Mouse (Mus musculus) hematopoietic stem cell, adult 5-6 weeks (primary cell): Measurements from ENCODE around the gene Acp7. TPM values are rescaled to one million over a fixed set of nuclear protein-coding genes. Genes with fewer than 3 reads are reported as not detected.
"Not testable (repeated sequence)": the region's sequence is repeated elsewhere in the genome, so short reads cannot be mapped to it uniquely, and the experiment has no call there.

Experiments used
- ATAC-seq, 2 experiments: fragments of 125-278 bp in 1 of 2; replicated peaks in 1 of 2; 2 replicates each; pipeline ENCODE4 v1.8.0; 2016 to 2017; ENCODE audit warnings: inconsistent platforms in 2 of 2, mild to moderate bottlenecking in 2 of 2, moderate number of reproducible peaks in 2 of 2, low read depth in 1 of 2, moderate TSS enrichment in 1 of 2; ENCODE audit not compliant: low FRiP score in 2 of 2, poor library complexity in 2 of 2, severe bottlenecking in 2 of 2, insufficient read depth in 1 of 2, low TSS enrichment in 1 of 2
- total RNA-seq: library from RNA; stranded (forward); fragments of 172-1452, 232-1000 nt; gene quantifications from 2 replicates; pipeline ENCODE4 v1.2.3, GENCODE M21; 2017

Acp7 gene
- total RNA-seq, 1 experiment from 2014 or later: not detected

GRCm38 (mm10) chr7:28619098-28619715, 11.9 kb downstream of the Acp7 start:
- ATAC-seq: no peak

DNA sequence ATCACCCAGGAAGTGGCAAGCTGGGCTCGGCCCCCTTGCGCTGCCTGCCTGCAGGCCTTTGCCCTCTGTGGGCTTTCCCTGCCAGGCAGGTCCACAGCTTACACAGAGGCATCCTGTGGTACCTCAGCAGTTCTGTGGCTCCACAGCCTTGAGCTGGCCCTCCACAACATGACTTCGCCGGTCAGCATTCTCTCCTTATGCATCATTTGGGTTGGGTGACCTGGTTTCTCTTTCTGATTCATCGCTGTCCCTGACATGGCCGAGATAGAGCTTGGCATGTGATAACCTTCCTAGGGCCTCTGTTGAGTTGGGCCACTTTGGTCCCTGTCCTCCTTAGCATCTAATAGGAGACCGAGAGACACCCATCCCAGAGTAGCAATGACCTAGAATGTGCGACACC, 25.2 kb downstream of the Acp7 start:
- ATAC-seq: no peak

DNA sequence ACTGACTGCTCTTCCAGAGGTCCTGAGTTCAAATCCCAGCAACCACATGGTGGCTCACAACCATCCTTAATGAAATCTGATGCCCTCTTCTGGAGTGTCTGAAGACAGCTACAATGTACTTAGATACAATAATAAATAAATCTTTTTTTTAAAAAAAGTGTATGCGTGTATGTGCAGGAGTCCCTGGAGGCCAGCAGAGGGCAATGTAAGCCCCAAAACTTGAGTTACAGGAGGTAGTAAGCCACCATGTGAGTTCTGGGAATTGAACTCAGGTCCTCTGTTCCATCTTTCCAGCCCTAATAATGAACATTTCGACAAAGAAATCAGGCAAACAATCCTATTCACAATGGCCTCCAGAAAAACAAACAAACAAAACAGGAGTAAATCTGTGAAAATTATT, 27.3 kb downstream of the Acp7 start:
- not testable (repeated sequence) for ATAC-seq

- ATAC-seq: no peak
Measured at GRCm38 (mm10) chr7:28603136-28603535, 28.0 kb downstream of the Acp7 start.

- no peak for ATAC-seq
Measured at GRCm38 (mm10) chr7:28601668-28602067, 29.5 kb downstream of the Acp7 start.

DNA sequence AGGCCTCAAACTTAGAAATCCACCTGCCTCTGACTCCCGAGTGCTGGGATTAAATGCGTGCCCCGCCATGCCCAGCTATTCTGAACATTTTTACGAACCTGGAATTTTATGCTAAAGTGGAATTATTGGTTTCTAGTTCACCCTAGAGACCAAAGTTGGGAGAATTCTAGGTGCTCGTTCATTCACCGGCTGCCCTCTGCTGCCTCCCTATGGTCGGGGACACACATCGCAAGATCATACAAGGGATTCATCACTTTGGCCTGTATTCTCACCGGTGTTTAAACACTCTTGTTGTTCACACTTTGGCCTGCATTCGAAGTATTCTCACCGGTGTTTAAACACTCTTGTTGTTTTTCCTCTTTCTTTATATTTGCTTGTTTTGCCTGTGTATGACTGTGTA, 30.1 kb downstream of the Acp7 start:
- ATAC-seq: peak; percentile 47 to 52; a peak in 2 of 4 replicates

DNA sequence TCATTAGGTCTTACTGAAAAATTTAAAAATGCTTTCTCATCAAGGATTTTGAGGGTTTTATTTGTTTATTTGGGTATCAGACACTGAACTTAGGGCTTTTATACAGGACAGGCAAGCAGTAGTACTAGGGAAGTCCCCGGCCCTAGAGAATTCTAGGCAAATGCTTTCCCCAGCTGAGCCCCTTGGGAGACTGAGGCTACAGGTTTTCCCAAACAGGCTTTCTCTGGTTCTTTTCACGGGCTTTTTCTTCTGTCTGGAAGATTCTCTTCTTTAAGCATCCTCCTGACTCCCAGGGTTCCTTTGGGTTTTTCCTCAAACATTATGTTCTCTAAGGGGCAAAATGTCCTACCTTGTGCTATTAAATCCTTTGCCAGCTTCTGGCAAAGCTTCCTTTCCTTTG, 32.2 kb downstream of the Acp7 start:
- ATAC-seq: no peak

- peak; percentile 92 to 97 for ATAC-seq
Measured at GRCm38 (mm10) chr7:28597642-28598446, 33.3 kb downstream of the Acp7 start, which contains the start of the genes Samd4b and Pak4. TSS of gene Samd4b (minus strand) at chr7:28598144. TSS of gene Pak4 (minus strand) at chr7:28598185.

DNA sequence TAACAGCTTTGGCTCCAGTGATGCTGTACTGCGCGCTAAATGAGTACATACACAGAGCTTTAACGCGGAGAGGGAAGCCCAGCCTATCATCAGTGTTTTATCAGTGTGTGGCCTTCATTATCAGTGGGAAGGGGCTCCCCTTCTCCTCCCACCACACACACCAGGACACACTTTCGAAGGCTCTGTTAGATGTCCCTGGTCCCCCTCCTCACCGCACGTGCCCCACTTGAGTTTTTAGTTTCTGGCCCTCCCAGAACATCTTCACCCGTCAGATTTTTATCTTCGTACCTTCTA, 33.9 kb downstream of the Acp7 start:
- ATAC-seq: no peak

DNA sequence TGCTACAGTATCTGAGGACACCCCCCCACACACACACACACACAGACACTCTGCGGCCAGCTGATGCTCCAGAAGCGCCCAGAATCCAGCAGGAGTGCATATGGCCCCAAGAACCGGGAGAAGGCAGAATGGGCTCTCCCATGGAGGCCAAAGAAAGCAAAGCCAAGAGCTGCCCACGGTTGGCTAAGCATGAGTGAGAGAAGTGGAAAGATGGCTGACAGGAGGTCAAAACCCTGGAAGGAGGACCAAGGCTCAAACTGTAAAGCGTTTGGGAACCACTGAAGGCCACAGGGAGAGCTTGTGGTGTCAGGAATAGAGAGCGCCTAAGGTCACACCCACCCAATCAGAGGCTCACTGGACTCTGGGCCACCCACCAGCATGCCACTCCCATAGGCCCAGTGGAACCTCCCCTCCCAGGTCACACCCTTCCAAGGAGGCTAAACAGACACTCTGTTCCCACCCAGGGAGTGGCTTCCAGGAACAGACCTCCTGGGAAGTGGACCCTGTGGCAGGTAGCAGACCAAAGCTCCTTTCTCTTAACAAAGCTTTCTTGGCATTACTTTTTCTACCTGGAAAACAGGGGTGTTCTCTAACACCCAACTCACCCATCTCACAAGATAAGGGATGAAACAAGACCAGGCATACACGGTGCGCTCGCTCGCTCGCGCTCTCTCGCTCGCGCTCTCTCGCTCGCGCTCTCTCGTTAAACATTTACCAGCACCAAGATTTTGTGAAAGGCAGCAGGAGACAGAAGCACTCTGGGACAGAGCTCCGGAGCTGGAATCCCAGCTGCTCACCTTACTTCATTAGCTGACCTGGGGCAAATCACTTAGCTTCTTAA, 34.5 kb downstream of the Acp7 start:
- ATAC-seq: no peak

- ATAC-seq: no peak
Measured at GRCm38 (mm10) chr7:28595751-28596435, 35.2 kb downstream of the Acp7 start.

DNA sequence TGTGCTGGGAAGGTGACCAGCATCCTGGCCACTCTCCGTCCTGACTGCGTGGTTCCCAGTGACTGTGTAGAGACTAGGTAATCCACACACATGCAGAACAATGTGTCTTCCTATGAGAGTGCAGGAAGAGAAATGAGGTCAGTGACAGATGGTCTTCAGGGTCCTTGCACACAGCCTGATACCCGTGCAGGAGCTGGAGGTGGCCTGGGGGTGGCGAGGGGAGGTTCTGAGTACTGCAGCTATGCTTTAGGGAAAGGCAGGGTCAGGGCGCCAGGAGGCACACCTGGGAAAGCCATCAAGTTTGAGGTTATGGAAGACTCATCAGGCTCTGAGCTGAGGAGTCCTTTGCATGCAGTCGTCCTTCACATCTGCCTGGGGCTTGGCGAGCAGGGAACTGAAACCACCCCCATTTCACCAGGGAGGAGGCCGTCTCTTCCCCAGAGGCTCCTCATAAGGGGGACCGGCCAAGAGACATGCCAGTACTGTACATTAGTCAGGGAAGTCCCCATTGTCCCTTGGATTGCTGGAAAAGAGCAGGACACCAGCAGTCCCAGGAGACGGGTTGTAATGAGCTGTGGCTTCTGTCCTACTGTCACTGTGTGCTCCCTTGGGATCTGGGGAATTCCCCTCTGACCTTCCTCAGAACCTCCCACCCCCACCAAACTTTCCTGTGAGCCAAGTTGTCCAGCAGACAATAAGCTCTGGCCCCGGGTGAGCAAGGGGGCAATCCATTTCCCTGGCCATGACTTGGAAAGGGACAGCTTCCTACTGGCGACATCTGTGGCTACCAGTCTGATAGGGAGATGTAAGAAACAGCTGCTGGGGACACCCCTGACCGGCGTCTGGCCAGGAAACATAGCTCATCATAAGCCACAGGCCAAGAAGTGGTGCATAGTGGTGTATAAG, 37.7 kb downstream of the Acp7 start:
- no peak for ATAC-seq

DNA sequence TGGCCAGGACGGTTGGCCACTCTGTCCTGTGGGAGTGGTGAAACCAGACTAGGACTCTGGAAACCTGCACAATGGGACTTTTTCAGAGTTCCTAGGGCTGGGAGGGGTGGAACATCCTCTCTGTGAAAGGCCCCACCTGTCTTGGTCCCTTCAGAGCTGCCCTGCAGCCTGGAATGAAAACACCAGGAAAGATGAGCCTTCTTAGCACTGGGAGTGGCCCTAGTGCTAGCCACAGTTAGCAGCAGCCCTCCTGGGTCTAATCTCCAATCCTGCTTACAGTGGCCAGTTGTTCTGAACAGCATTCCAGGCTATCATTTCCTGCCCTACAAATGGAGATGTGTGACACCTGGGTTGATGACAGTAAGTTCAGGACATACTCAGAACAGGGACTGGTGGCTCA, 39.3 kb downstream of the Acp7 start:
- ATAC-seq: no peak

DNA sequence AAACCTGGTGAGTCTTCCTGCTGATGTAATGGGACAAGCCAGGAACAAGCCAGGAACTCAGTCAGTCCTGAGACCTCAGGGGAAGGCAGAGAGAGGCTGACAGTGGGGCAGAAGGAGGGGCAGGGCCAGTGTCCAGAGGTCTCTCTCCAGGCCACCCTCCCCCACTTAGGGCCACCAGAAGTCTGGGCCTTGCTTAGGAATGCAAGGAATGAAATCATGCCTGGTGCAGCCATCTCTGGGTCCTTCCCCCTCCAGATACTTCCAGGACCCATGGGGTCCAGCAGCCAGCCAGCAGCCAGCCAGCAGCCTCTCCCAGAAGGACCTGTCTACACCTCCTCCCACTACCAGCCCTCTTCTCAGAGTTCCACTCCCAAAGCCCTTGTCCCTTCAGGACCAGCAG, 43.5 kb downstream of the Acp7 start:
- ATAC-seq: no peak

GRCm38 (mm10) chr7:28586663-28587411, 44.3 kb downstream of the Acp7 start:
- ATAC-seq: no peak

DNA sequence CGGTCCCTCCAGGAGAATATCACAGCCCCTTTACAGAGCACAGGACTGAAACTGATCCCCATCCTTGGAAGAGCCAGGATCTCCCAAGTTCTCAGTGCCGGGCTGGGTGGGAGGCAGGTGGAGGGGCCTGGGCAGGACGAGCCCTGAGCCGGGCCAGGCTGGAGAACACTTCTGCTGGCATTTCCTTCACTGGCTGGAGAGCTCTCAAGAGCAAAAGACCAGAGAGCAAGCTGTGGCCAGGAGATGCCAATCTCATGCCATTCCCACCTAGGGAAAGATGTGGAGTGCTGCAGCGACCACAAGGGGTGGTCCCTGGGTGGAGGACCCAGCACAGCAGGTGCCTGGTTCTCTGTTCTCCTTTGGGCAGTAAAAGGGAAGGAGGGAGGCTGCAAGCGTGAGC, 46.1 kb downstream of the Acp7 start:
- ATAC-seq: no peak
